Mouse (Mus musculus) B cell, adult 67 days (primary cell): Measurements from ENCODE around the gene Lrrc38. TPM values are rescaled to one million over a fixed set of nuclear protein-coding genes. Genes with fewer than 3 reads are reported as not detected.

Experiments used
- total RNA-seq, 2 experiments: library from RNA; stranded (reverse); gene quantifications; 4 replicates each; pipeline ENCODE4 v1.2.4; 2023

The Lrrc38 gene
- total RNA-seq = not detected

GRCm38 (mm10) chr4:143349484-143349906 lies at the start of gene Lrrc38:
Lrrc38 (plus strand) TSS chr4:143349757.

GRCm38 (mm10) chr4:143394181-143394580 lies 44.6 kb downstream of the Lrrc38 start, which contains the start of gene Pramel1:
Pramel1 (plus strand) TSS chr4:143394428.

GRCm38 (mm10) chr4:143412219-143413092 lies 62.9 kb downstream of the Lrrc38 start, which contains the start of gene Pramef8:
Pramef8 (plus strand) TSS chr4:143412426.

Other genes starting within 250 kb of the Lrrc38 start
- 10 to 100 TPM; 81.8 to 87.0 TPM for gene Prdm2, start 136.8 kb upstream of the Lrrc38 start, total RNA-seq
- gene Pdpn, start 50.2 kb upstream of the Lrrc38 start, total RNA-seq = not detected
- gene Pramel1, start 44.7 kb downstream of the Lrrc38 start, total RNA-seq = not detected
- gene Pramef8, start 62.7 kb downstream of the Lrrc38 start, total RNA-seq = 10 to 100 TPM; 52.8 to 60.6 TPM
- not detected for gene Oog4, start 100.6 kb downstream of the Lrrc38 start, total RNA-seq
- not detected for gene Gm13043, start 161.6 kb downstream of the Lrrc38 start, total RNA-seq
- gene Gm13040, start 186.2 kb downstream of the Lrrc38 start, total RNA-seq = not detected
- not detected for gene BC080695, start 201.9 kb downstream of the Lrrc38 start, total RNA-seq
- not detected for gene Gm13057, start 202.0 kb downstream of the Lrrc38 start, total RNA-seq